ENCODE assay signal across 8 mouse cellular contexts in genomic region chr1:152168284-152168683, GRCm38 (mm10).
DNase-seq lines count a peak whose midpoint lies in the region; ATAC-seq and TF ChIP-seq lines count a peak whose summit lies in the region.
"Had no signal": no experiment of that assay in that cellular context is flagged by ENCODE, and none has a peak within 500 bp of the region (broad histone marks: within the 10 kb centered on the region; RNA-seq: fewer than 3 reads in every experiment).

No protein-coding gene starts in this region.

- 0 out of 2 replicates have a peak overlapping the region, but pooled peaks have one; percentile 1 for H3K4me2 ChIP-seq in heart, embryonic 14.5 days (ENCODE audit: low read length)
- H3K4me2 ChIP-seq in myocyte (ENCODE audit: low read depth): peak overlapping the region; percentile 67

- H3K27me3 ChIP-seq in heart, embryonic 14.5 days (ENCODE audit: control insufficient read depth, insufficient read depth, low read length): no peaks in the 10 kb centered on the region
- peaks cover 8% of the 10 kb centered on the region for H3K27me3 ChIP-seq in myocyte (ENCODE audit: control insufficient read depth, insufficient read depth, insufficient read length)

- 12% methylated on average over 4 of the region's 4 CpGs for WGBS in heart, embryonic 14.5 days

- peak overlapping the region; percentile 17; the same call in 1 of the 2 replicates for H3K9ac ChIP-seq in heart, embryonic 14.5 days (ENCODE audit: low read length)
- H3K9ac ChIP-seq: liver, embryonic 14.5 days had no signal

- no peak for TF ChIP-seq POLR2A in myocyte (IDR thresholded peaks at IDR 0.05; ENCODE audit: insufficient read length, low read depth)

- no peak overlapping the region for H3K4me3 ChIP-seq in heart, embryonic 14.5 days (ENCODE audit: control insufficient read depth in 1 of 2, insufficient read depth in 1 of 2, low read depth in 1 of 2, low read length in 2 of 2)
- no peak overlapping the region for H3K4me3 ChIP-seq in myocyte

- peak; percentile 50; the same call in 1 of the 2 replicates for ATAC-seq in heart, embryonic 14.5 days (ENCODE audit: insufficient number of reproducible peaks, insufficient read depth, low FRiP score, low read depth)
- no peak for ATAC-seq in CD4-positive, CD25-positive, alpha-beta regulatory T cell, adult 4 months

- no peaks in the 10 kb centered on the region for H3K79me2 ChIP-seq in myocyte (ENCODE audit: control insufficient read depth, insufficient read depth)

- H3K27ac ChIP-seq in heart, embryonic 14.5 days (replicated peaks in 1 of 2; ENCODE audit: control insufficient read depth in 1 of 2, insufficient read depth in 1 of 2, low read depth in 2 of 2, low read length in 2 of 2): peak overlapping the region; percentile 59 to 63
- H3K27ac ChIP-seq: liver, embryonic 14.5 days had no signal

- peak; percentile 34 for DNase-seq in ovary, adult 18-20 months (ENCODE audit: low spot score)
- no peak for DNase-seq in ovary, postnatal 14 days (ENCODE audit: low spot score)
- DNase-seq in cerebellum, postnatal 10 days: peak; percentile 90 to 92
- DNase-seq in embryo, embryonic 10.5 days (ENCODE audit: low spot score): no peak

- H3K4me1 ChIP-seq in heart, embryonic 14.5 days (ENCODE audit: control insufficient read depth in 2 of 2, insufficient read depth in 2 of 2, low read length in 2 of 2): peaks cover 18 to 25% of the 10 kb centered on the region in 2 experiments

- H3K36me3 ChIP-seq in heart, embryonic 14.5 days (ENCODE audit: control insufficient read depth, insufficient read depth, low read length): no peaks in the 10 kb centered on the region
- H3K36me3 ChIP-seq in myocyte (ENCODE audit: control insufficient read depth, insufficient read depth): no peaks in the 10 kb centered on the region

- no peaks in the 10 kb centered on the region for H3K9me3 ChIP-seq in heart, embryonic 14.5 days (ENCODE audit: control insufficient read depth, low read length)

- no peak overlapping the region for H3ac ChIP-seq in myocyte (ENCODE audit: control insufficient read depth, insufficient read length)

TF ChIP-seq in myocyte, 11 proteins besides CTCF, POLR2A, EP300 and RAD21:
- TF ChIP-seq MYOD1 (IDR thresholded peaks at IDR 0.05; ENCODE audit: control insufficient read depth in 1 of 3, insufficient read length in 2 of 3, low read depth in 2 of 3): peak in 1 of 3 experiments; percentile 49
- TF ChIP-seq TCF3 (IDR thresholded peaks at IDR 0.05; ENCODE audit: insufficient read length, low read depth): no peak
- TF ChIP-seq MYOG (IDR thresholded peaks at IDR 0.05; ENCODE audit: control insufficient read depth in 1 of 3, insufficient read depth in 1 of 3, insufficient read length in 2 of 3, low read depth in 2 of 3): peak in 2 of 3 experiments; percentile 27 to 46

Comparison
In these comparisons a context has a peak if more than half of its experiments do, and no peak if none do; other contexts are left out.
1. DNase-seq: peak in ovary, adult 18-20 months (single experiment) and cerebellum, postnatal 10 days (2 of 2); none in ovary, postnatal 14 days (single experiment) and embryo, embryonic 10.5 days (single experiment).